Mouse (Mus musculus) brain, embryonic 14.5 days (tissue): Measurements from ENCODE around the gene Zc3h12c.

Experiments used
- CTCF ChIP-seq: fragments of 200-500 bp; IDR thresholded peaks from 2 replicates; pipeline ENCODE4 v1.5.1; 2012; ENCODE audit warnings: inconsistent platforms, mild to moderate bottlenecking, moderate library complexity, borderline replicate concordance; ENCODE audit not compliant: insufficient read depth, insufficient read length; ENCODE audit errors: extremely low read depth
- POLR2A ChIP-seq: fragments of 200-500 bp; IDR thresholded peaks from 2 replicates; pipeline ENCODE4 v1.6.1; 2012; ENCODE audit warnings: mild to moderate bottlenecking, inconsistent platforms, borderline replicate concordance; ENCODE audit not compliant: poor library complexity, insufficient read depth, insufficient read length, severe bottlenecking; ENCODE audit errors: extremely low read depth

DNA sequence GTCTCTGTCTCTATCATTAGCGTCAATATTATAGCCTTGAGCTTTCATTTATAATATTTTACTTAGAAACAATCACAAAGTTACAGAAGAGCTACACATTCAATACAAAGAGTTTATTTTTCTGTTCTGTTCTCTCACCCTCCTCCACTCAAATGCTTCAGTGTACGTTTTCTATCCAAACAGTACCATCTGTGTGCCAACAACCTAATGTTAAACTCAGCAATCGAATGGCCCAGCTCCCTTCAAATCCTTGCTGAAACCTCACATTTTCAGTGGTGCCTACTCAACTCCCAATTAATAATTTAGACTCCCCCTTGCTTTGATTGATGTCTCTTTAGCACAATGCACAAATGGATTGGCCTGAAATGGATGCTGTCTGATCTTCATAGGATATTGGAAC, 46.9 kb upstream of the Zc3h12c start:
- TF ChIP-seq CTCF = no peak
- TF ChIP-seq POLR2A = no peak
